Mouse (Mus musculus) frontal cortex, postnatal 25 days (tissue): ENCODE data around the gene 2310034G01Rik.

Source experiments
- DNase-seq, 2 experiments: peaks; one replicate each; pipeline ENCODE4 v3.0.0; 2022; ENCODE audit warnings: low spot score in 2 of 2

Gene 2310034G01Rik

DNA sequence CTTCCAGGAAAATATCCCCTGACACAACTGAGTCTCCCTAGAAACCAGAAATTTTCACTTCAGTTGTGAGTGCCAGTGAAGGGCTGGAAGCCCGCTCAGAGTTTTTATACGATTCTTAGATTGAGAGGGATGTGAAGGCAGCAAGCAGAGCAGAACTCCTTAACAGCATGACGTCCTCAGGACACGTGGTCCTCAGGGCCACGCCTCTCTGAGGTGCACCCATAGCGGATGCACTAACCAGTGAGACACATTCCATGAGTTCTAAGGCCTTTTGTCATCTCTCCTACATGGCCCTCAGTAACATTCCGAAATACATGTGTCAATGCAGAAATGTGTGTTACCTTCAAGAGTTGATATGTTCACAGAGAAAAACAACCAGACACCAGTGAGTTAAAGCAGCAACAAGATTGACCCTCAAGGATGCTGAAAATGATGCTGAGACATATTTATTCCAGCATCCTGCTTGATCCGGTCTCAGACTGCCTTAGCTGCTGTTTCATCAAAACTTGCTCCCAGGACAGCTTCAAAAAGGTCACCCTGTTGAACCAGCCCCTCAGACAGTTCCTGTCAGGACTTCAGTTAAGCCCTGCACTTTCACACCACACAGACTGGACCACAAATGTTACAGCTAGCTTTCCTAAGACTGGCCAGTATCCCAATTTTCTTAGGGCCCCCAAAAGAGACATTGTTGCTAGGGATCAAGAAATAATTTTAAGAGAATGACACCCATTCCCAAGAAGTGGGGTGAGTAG is 49.6 kb downstream of the 2310034G01Rik start:
- DNase-seq = no peak
